Mouse (Mus musculus) liver, adult 2 months (tissue): ENCODE data around the gene Erich6b. TPM values are rescaled to one million over a fixed set of nuclear protein-coding genes. Genes with fewer than 3 reads are reported as not detected.

Experiments used
- DNase-seq: peaks from one replicate; pipeline ENCODE4 v3.0.0-alpha.2; 2011; ENCODE audit warnings: low read depth, low spot score; ENCODE audit errors: extremely low read depth
- H3K27ac ChIP-seq: fragments of 200-500 bp; replicated peaks from 2 replicates; pipeline ENCODE4 v1.5.1; 2012; ENCODE audit warnings: low read depth, mild to moderate bottlenecking, control low read depth, inconsistent platforms, low read length; ENCODE audit not compliant: insufficient read depth
- H3K27me3 ChIP-seq: fragments of 200-500 bp; 2 replicates; pipeline ENCODE4 v1.6.1; 2012; ENCODE audit warnings: mild to moderate bottlenecking, moderate library complexity, low read length, inconsistent platforms; ENCODE audit not compliant: control insufficient read depth, insufficient read depth
- H3K36me3 ChIP-seq: fragments of 200-500 bp; 2 replicates; pipeline ENCODE4 v1.6.1; 2012; ENCODE audit warnings: low read length, inconsistent platforms; ENCODE audit not compliant: control insufficient read depth, insufficient read depth
- H3K4me1 ChIP-seq: fragments of 200-500 bp; 2 replicates; pipeline ENCODE4 v1.6.1; 2011; ENCODE audit warnings: low read length; ENCODE audit not compliant: control insufficient read depth, insufficient read depth
- H3K4me3 ChIP-seq: fragments of 200-500 bp; 2 replicates; pipeline ENCODE4 v1.5.1; 2011; ENCODE audit warnings: low read depth, mild to moderate bottlenecking, control low read depth, low read length, moderate library complexity; ENCODE audit not compliant: insufficient read depth
- H3K79me2 ChIP-seq: fragments of 200-500 bp; 2 replicates; pipeline ENCODE4 v1.6.1; 2012; ENCODE audit warnings: inconsistent platforms, mild to moderate bottlenecking, low read length, moderate library complexity; ENCODE audit not compliant: control insufficient read depth, insufficient read depth
- H3K9ac ChIP-seq: fragments of 200-500 bp; 2 replicates; pipeline ENCODE4 v1.6.1; 2012; ENCODE audit warnings: low read depth, mild to moderate bottlenecking, control low read depth, inconsistent platforms, low read length
- CTCF ChIP-seq: fragments of 200-500 bp; IDR thresholded peaks from 2 replicates; pipeline ENCODE4 v1.5.1; 2011; ENCODE audit warnings: low read depth, low read length, control low read depth
- POLR2A ChIP-seq: fragments of 200-500 bp; IDR thresholded peaks from 2 replicates; pipeline ENCODE4 v1.6.1; 2011; ENCODE audit warnings: low read length, control low read depth; ENCODE audit not compliant: insufficient read depth; ENCODE audit errors: extremely low read depth
- WGBS: fragments of 180-500 bp; shearing (Covaris S2); methylation state at CpG from one replicate; pipeline ENCODE4 v1.1.7; 2018; 5-methylcytosine and 5-hydroxymethylcytosine counted together
- polyA plus RNA-seq: library from polyadenylated mRNA; depleted of rRNA; stranded (reverse); fragments of >200 nt; gene quantifications from 2 replicates; pipeline ENCODE4 v1.2.3, GENCODE M21; 2012
- total RNA-seq: library from RNA; depleted of rRNA; stranded (reverse); fragments of >200 nt; gene quantifications from 2 replicates; pipeline ENCODE4 v1.2.3, GENCODE M21; 2014

The Erich6b gene
- total and polyA plus RNA-seq, 2 experiments: not detected

GRCm38 (mm10) chr14:75636107-75636506, 6.0 kb upstream of the Erich6b start:
- Histone ChIP-seq H3K4me1 (no peaks in the 10 kb centered on the region), H3K9ac (no peak overlapping the region), H3K27me3 (no peaks in the 10 kb centered on the region), H3K79me2 (no peaks in the 10 kb centered on the region), H3K4me3 (no peak overlapping the region), H3K36me3 (no peaks in the 10 kb centered on the region), H3K27ac (no peak overlapping the region)
- TF ChIP-seq POLR2A (no peak), CTCF (no peak)
- WGBS: 73% methylated on average over 7 of the region's 7 CpGs
- DNase-seq: no peak

GRCm38 (mm10) chr14:75637641-75638040, 4.4 kb upstream of the Erich6b start:
- TF ChIP-seq POLR2A: no peak
- no peak for TF ChIP-seq CTCF
- H3K4me1 ChIP-seq: no peaks in the 10 kb centered on the region
- no peak overlapping the region for H3K9ac ChIP-seq
- no peaks in the 10 kb centered on the region for H3K36me3 ChIP-seq
- DNase-seq: no peak
- no peak overlapping the region for H3K4me3 ChIP-seq
- no peaks in the 10 kb centered on the region for H3K27me3 ChIP-seq
- no peak overlapping the region for H3K27ac ChIP-seq
- H3K79me2 ChIP-seq: no peaks in the 10 kb centered on the region
- 68% methylated on average over 4 of the region's 4 CpGs for WGBS

- H3K36me3 ChIP-seq: no peaks in the 10 kb centered on the region
- TF ChIP-seq POLR2A (no peak), CTCF (no peak)
- no peak for DNase-seq
- no peaks in the 10 kb centered on the region for H3K4me1 ChIP-seq
- H3K79me2 ChIP-seq: no peaks in the 10 kb centered on the region
- no peak overlapping the region for H3K4me3 ChIP-seq
- WGBS: 82% methylated on average over 2 of the region's 2 CpGs
- H3K27ac ChIP-seq: no peak overlapping the region
- H3K27me3 ChIP-seq: no peaks in the 10 kb centered on the region
- H3K9ac ChIP-seq: no peak overlapping the region
Measured at GRCm38 (mm10) chr14:75640846-75641245, 1.2 kb upstream of the Erich6b start.

- TF ChIP-seq POLR2A: no peak
- TF ChIP-seq CTCF: no peak
- H3K79me2 ChIP-seq: no peaks in the 10 kb centered on the region
- no peak for DNase-seq
- H3K4me3 ChIP-seq: no peak overlapping the region
- no peaks in the 10 kb centered on the region for H3K27me3 ChIP-seq
- no peak overlapping the region for H3K9ac ChIP-seq
- 74% methylated on average over 6 of the region's 6 CpGs for WGBS
- H3K36me3 ChIP-seq: no peaks in the 10 kb centered on the region
- H3K27ac ChIP-seq: no peak overlapping the region
- H3K4me1 ChIP-seq: no peaks in the 10 kb centered on the region
Measured at GRCm38 (mm10) chr14:75641369-75641768, 690 bp upstream of the Erich6b start.

GRCm38 (mm10) chr14:75645461-75645860, 3.4 kb downstream of the Erich6b start:
- 91% methylated on average over 7 of the region's 7 CpGs for WGBS
- TF ChIP-seq POLR2A: no peak
- TF ChIP-seq CTCF: no peak
- no peak overlapping the region for H3K9ac ChIP-seq
- H3K4me3 ChIP-seq: no peak overlapping the region
- no peaks in the 10 kb centered on the region for H3K27me3 ChIP-seq
- no peaks in the 10 kb centered on the region for H3K36me3 ChIP-seq
- no peak for DNase-seq
- H3K4me1 ChIP-seq: no peaks in the 10 kb centered on the region
- no peaks in the 10 kb centered on the region for H3K79me2 ChIP-seq
- H3K27ac ChIP-seq: no peak overlapping the region

- no peak for TF ChIP-seq CTCF
- TF ChIP-seq POLR2A: no peak
- H3K79me2 ChIP-seq: no peaks in the 10 kb centered on the region
- H3K36me3 ChIP-seq: no peaks in the 10 kb centered on the region
- WGBS: 73% methylated on average over 9 of the region's 9 CpGs
- no peaks in the 10 kb centered on the region for H3K4me1 ChIP-seq
- H3K9ac ChIP-seq: no peak overlapping the region
- H3K27ac ChIP-seq: no peak overlapping the region
- DNase-seq: no peak
- no peaks in the 10 kb centered on the region for H3K27me3 ChIP-seq
- H3K4me3 ChIP-seq: no peak overlapping the region
Measured at GRCm38 (mm10) chr14:75646060-75646459, 4.0 kb downstream of the Erich6b start.
